Mouse (Mus musculus): ENCODE measurements around the gene Cdkn1b.

GRCm38 (mm10) chr6:134928096-134928888 lies 8.1 kb downstream of the Cdkn1b start:
- TF ChIP-seq POLR2A (IDR thresholded peaks at IDR 0.05; ENCODE audit: low read depth, low read length), result peak; percentile 61
- TF ChIP-seq CTCF (IDR thresholded peaks at IDR 0.05; ENCODE audit: extremely low read depth, insufficient read depth, insufficient read length, insufficient replicate concordance), result no peak

All from spleen, adult 2 months (tissue).